ENCODE assay signal across 19 mouse cellular contexts in the genomic region with DNA sequence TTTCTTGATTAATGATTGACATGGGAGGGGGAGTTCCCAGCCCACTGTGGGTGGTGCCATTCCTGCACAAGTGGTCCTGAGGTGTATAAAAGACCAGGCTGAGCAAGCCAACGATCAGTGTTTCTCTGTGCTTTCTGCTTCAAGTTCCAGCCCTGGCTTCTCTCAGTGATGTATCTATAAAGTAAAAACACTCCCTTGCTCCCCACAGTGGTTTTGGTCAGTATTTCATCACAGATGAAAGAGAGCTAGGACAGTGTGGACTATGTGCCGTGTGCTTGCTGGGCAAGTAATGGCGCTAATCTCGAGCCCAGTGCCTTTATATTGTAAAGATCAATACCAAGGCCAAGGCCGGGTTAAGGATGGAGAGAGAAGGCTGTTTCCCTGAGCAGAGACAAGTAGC. TPM values are rescaled to one million over a fixed set of nuclear protein-coding genes. Genes with fewer than 3 reads are reported as not detected.
DNase-seq lines count a peak whose midpoint lies in the region; ATAC-seq and TF ChIP-seq lines count a peak whose summit lies in the region.
"Had no signal": no experiment of that assay in that cellular context is flagged by ENCODE, and none has a peak within 500 bp of the region (broad histone marks: within the 10 kb centered on the region; RNA-seq: fewer than 3 reads in every experiment).

No protein-coding gene starts in this region.

- 63% methylated on average over 5 of the region's 5 CpGs for WGBS in intestine, postnatal 0 days
- 66% methylated on average over 5 of the region's 5 CpGs for WGBS in intestine, embryonic 15.5 days
- 80% methylated on average over 5 of the region's 5 CpGs for WGBS in lung, embryonic 14.5 days

- no peaks in the 10 kb centered on the region for H3K27me3 ChIP-seq in intestine, postnatal 0 days (replicated peaks; ENCODE audit: control insufficient read depth, insufficient read depth, low read length)
- no peaks in the 10 kb centered on the region for H3K27me3 ChIP-seq in intestine, embryonic 15.5 days (replicated peaks)
- no peaks in the 10 kb centered on the region for H3K27me3 ChIP-seq in lung, embryonic 14.5 days (ENCODE audit: insufficient read depth, low read length)
- H3K27me3 ChIP-seq: heart, embryonic 13.5 days; midbrain, embryonic 12.5 days had no signal

- TF ChIP-seq POLR2A in cortical plate, adult 2 months (IDR thresholded peaks at IDR 0.05; ENCODE audit: extremely low read depth, insufficient read depth, low read length) = no peak

- H3K4me3 ChIP-seq in intestine, postnatal 0 days (ENCODE audit: low read depth, low read length) = no peak overlapping the region
- no peak overlapping the region for H3K4me3 ChIP-seq in intestine, embryonic 15.5 days (replicated peaks)
- H3K4me3 ChIP-seq in lung, embryonic 14.5 days (ENCODE audit: low read depth, low read length) = no peak overlapping the region
- no peak overlapping the region for H3K4me3 ChIP-seq in cortical plate, adult 2 months (ENCODE audit: insufficient read depth, low read length)
- H3K4me3 ChIP-seq: heart, embryonic 13.5 days; midbrain, embryonic 12.5 days had no signal

- no peaks in the 10 kb centered on the region for H3K9me3 ChIP-seq in intestine, postnatal 0 days (ENCODE audit: control insufficient read depth)
- H3K9me3 ChIP-seq in intestine, embryonic 15.5 days = no peaks in the 10 kb centered on the region
- H3K9me3 ChIP-seq in lung, embryonic 14.5 days (ENCODE audit: low read depth, low read length) = no peaks in the 10 kb centered on the region
- H3K9me3 ChIP-seq: heart, embryonic 13.5 days; midbrain, embryonic 12.5 days had no signal

- H3K9ac ChIP-seq in intestine, postnatal 0 days (ENCODE audit: low read depth, low read length) = no peak overlapping the region
- no peak overlapping the region for H3K9ac ChIP-seq in intestine, embryonic 15.5 days
- H3K9ac ChIP-seq in lung, embryonic 14.5 days = no peak overlapping the region
- H3K9ac ChIP-seq: heart, embryonic 13.5 days; midbrain, embryonic 12.5 days had no signal

- H3K4me2 ChIP-seq in intestine, postnatal 0 days (replicated peaks; ENCODE audit: low read depth) = no peak overlapping the region
- H3K4me2 ChIP-seq in intestine, embryonic 15.5 days (replicated peaks) = no peak overlapping the region
- H3K4me2 ChIP-seq in lung, embryonic 14.5 days = no peak overlapping the region
- H3K4me2 ChIP-seq: heart, embryonic 13.5 days; midbrain, embryonic 12.5 days had no signal

- H3K4me1 ChIP-seq in intestine, postnatal 0 days (replicated peaks; ENCODE audit: control insufficient read depth, insufficient read depth, low read length) = no peaks in the 10 kb centered on the region
- no peaks in the 10 kb centered on the region for H3K4me1 ChIP-seq in intestine, embryonic 15.5 days (replicated peaks)
- H3K4me1 ChIP-seq in lung, embryonic 14.5 days (ENCODE audit: insufficient read depth) = no peaks in the 10 kb centered on the region
- 0 out of 2 replicates have a peak, but pooled peaks cover 1% of the 10 kb centered on the region for H3K4me1 ChIP-seq in cortical plate, adult 2 months (ENCODE audit: control insufficient read depth, insufficient read depth, low read length)
- H3K4me1 ChIP-seq: heart, embryonic 13.5 days; midbrain, embryonic 12.5 days had no signal

- DNase-seq in lung, embryonic 14.5 days = peak; percentile 41
- DNase-seq in lung, adult 18-20 months = no peak
- DNase-seq in R1 (ENCODE audit: low read depth, low spot score) = peak; percentile 44
- no peak for DNase-seq in thymus, postnatal 14 days
- DNase-seq: adrenal gland, postnatal 36 days; cerebellum, adult 9-10 months; heart, postnatal 4 days; retina, postnatal 1 day; right cerebral cortex, postnatal 4 days had no signal

- peak; percentile 52 for TF ChIP-seq CTCF in intestine, postnatal 0 days (IDR thresholded peaks at IDR 0.05; ENCODE audit: low read depth)
- TF ChIP-seq CTCF in lung, embryonic 14.5 days (IDR thresholded peaks at IDR 0.05; ENCODE audit: low read depth) = peak; percentile 36
- TF ChIP-seq CTCF in cortical plate, adult 2 months (IDR thresholded peaks at IDR 0.05; ENCODE audit: extremely low read depth, insufficient read depth, low read length) = peak; percentile 27; the same call in 1 of the 2 replicates

- H3K36me3 ChIP-seq in intestine, postnatal 0 days (ENCODE audit: control insufficient read depth, insufficient read depth) = peaks cover 4% of the 10 kb centered on the region; the same call in 1 of the 2 replicates
- H3K36me3 ChIP-seq in intestine, embryonic 15.5 days = no peaks in the 10 kb centered on the region
- H3K36me3 ChIP-seq in lung, embryonic 14.5 days (ENCODE audit: insufficient read depth) = no peaks in the 10 kb centered on the region
- H3K36me3 ChIP-seq: heart, embryonic 13.5 days; midbrain, embryonic 12.5 days had no signal

- ATAC-seq in intestine, postnatal 0 days = no peak
- no peak for ATAC-seq in intestine, embryonic 15.5 days
- peak; percentile 17; the same call in 1 of the 2 replicates for ATAC-seq in lung, embryonic 14.5 days (ENCODE audit: insufficient read depth)
- no peak for ATAC-seq in granulocyte monocyte progenitor cell, adult 5-6 weeks (replicated peaks; ENCODE audit: poor library complexity, severe bottlenecking)
- ATAC-seq: CD4-positive, CD25-positive, alpha-beta regulatory T cell, adult 4 months; forebrain, embryonic 14.5 days; intestine, embryonic 16.5 days had no signal

- H3K27ac ChIP-seq in intestine, postnatal 0 days (ENCODE audit: low read depth, low read length) = no peak overlapping the region
- H3K27ac ChIP-seq in intestine, embryonic 15.5 days = no peak overlapping the region
- no peak overlapping the region for H3K27ac ChIP-seq in lung, embryonic 14.5 days (ENCODE audit: low read depth)
- H3K27ac ChIP-seq in cortical plate, adult 2 months (ENCODE audit: insufficient read depth, low read length) = no peak overlapping the region
- H3K27ac ChIP-seq: heart, embryonic 13.5 days; macrophage; midbrain, embryonic 12.5 days had no signal

RNA-seq across cellular contexts. Expression of gene Rps17, which starts 23.3 kb away (rescaled TPM):
- 703 and 732 TPM in 2 replicates for polyA plus RNA-seq in intestine, postnatal 0 days (2015; fragmentation: Nextera tagmentation; extraction: Ambion mirVana)
- polyA plus RNA-seq in intestine, embryonic 15.5 days (2015; fragmentation: Nextera tagmentation; extraction: Ambion mirVana) = 1,243 and 1,274 TPM in 2 replicates
- 1,388 and 1,408 TPM in 2 replicates for polyA plus RNA-seq in lung, embryonic 14.5 days (2014; fragmentation: Nextera tagmentation; extraction: Ambion mirVana)
- polyA plus RNA-seq in cortical plate, adult 2 months (2012; rRNA removed) = 862 and 880 TPM in 2 replicates
- 4,638 and 5,139 TPM in 2 replicates for total RNA-seq in granulocyte monocyte progenitor cell, adult 5-6 weeks (2014; fragmentation: Nextera tagmentation)
- total RNA-seq in granulocyte monocyte progenitor cell, adult 5-6 weeks (2017) = 3,883 and 3,979 TPM in 2 replicates

Comparison
In these comparisons a context has a peak if more than half of its experiments do, and no peak if none do; other contexts are left out.
1. DNase-seq: peak in lung, embryonic 14.5 days (single experiment) and R1 (single experiment); none in lung, adult 18-20 months (0 of 2) and thymus, postnatal 14 days (single experiment).
2. Peak in every context shown above with its lines, with median percentiles within 50 percentile points of each other: CTCF ChIP-seq.